Mouse (Mus musculus) inflammation-experienced regulatory T-cells, adult 6 months (primary cell): ENCODE measurements around the gene Id4. TPM values are rescaled to one million over a fixed set of nuclear protein-coding genes. Genes with fewer than 3 reads are reported as not detected.

Experiments used
- ATAC-seq: one replicate; pipeline ENCODE4 v1.8.0; 2017
- polyA plus RNA-seq, 3 experiments: library from polyadenylated mRNA; unstranded; fragments of 100-300 nt; shearing (Covaris generic); gene quantifications; one replicate each; pipeline ENCODE4 v1.2.1; 2017

Id4 gene
- not detected for polyA plus RNA-seq

- no peak for ATAC-seq
These were observed at the start of gene Id4 for GRCm38 (mm10) chr13:48260690-48261278. Gene Id4 (plus strand): TSS chr13:48261228.

- ATAC-seq: no peak
These were observed 33.9 kb upstream of the Id4 start for GRCm38 (mm10) chr13:48227136-48227535.

GRCm38 (mm10) chr13:48227712-48228111 lies 33.3 kb upstream of the Id4 start:
- no peak for ATAC-seq

GRCm38 (mm10) chr13:48228114-48228513 lies 32.9 kb upstream of the Id4 start:
- ATAC-seq: no peak

GRCm38 (mm10) chr13:48230996-48231395 lies 30.0 kb upstream of the Id4 start:
- no peak for ATAC-seq

GRCm38 (mm10) chr13:48236436-48236835 lies 24.6 kb upstream of the Id4 start:
- ATAC-seq: no peak

- ATAC-seq: no peak
These were observed 24.2 kb upstream of the Id4 start for GRCm38 (mm10) chr13:48236865-48237264.

GRCm38 (mm10) chr13:48237516-48237915 lies 23.5 kb upstream of the Id4 start:
- no peak for ATAC-seq

- ATAC-seq: no peak
These were observed 15.6 kb upstream of the Id4 start for GRCm38 (mm10) chr13:48245235-48246012.

- no peak for ATAC-seq
These were observed 8.5 kb upstream of the Id4 start for GRCm38 (mm10) chr13:48252559-48252958.

- ATAC-seq: no peak
These were observed 6.0 kb upstream of the Id4 start for GRCm38 (mm10) chr13:48255026-48255425.

- no peak for ATAC-seq
These were observed 553 bp downstream of the Id4 start for GRCm38 (mm10) chr13:48261341-48262221.

- no peak for ATAC-seq
These were observed 1.5 kb downstream of the Id4 start for GRCm38 (mm10) chr13:48262451-48262969.

GRCm38 (mm10) chr13:48265029-48265428 lies 4.0 kb downstream of the Id4 start:
- ATAC-seq: no peak

GRCm38 (mm10) chr13:48273451-48274069 lies 12.5 kb downstream of the Id4 start:
- no peak for ATAC-seq

- no peak for ATAC-seq
These were observed 13.1 kb downstream of the Id4 start for GRCm38 (mm10) chr13:48274107-48274506.

- no peak for ATAC-seq
These were observed 16.0 kb downstream of the Id4 start for GRCm38 (mm10) chr13:48276981-48277380.

- ATAC-seq: no peak
These were observed 23.4 kb downstream of the Id4 start for GRCm38 (mm10) chr13:48284426-48284825.

GRCm38 (mm10) chr13:48284918-48285693 lies 24.1 kb downstream of the Id4 start:
- ATAC-seq: no peak

- no peak for ATAC-seq
These were observed 29.4 kb downstream of the Id4 start for GRCm38 (mm10) chr13:48290427-48290826.

- no peak for ATAC-seq
These were observed 53.5 kb downstream of the Id4 start for GRCm38 (mm10) chr13:48314500-48314899.
